Mouse (Mus musculus): Measurements from ENCODE around the gene Cpne6. TPM values are rescaled to one million over a fixed set of nuclear protein-coding genes. Genes with fewer than 3 reads are reported as not detected.
A peak's percentile ranks its signal among the peaks of the same experiment; 100 is the strongest.

Gene Cpne6
- total and polyA plus RNA-seq, 3 experiments, result not detected

DNA sequence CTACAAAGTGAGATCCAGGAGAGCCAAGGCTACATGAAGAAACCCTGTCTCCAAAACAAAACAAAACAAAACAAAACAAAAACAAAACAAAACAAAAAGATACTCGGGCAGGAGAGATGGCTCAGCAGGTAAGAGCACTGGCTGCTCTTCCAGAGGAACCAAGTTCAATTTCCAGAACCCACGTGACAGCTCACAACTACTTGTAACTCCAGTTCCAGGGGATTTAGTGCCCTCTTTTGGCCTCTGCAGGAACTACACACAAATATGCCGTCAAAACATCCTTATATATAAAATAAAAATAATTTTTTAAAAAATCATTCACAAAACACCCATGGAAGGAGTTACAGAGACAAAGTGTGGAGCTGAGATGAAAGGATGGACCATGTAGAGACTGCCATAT is 17.7 kb downstream of the Cpne6 start (continued):
- TF ChIP-seq CHD1 (IDR thresholded peaks at IDR 0.05; ENCODE audit: low read depth, low read length), result no peak

- no peak for DNase-seq (ENCODE audit: extremely low read depth)
- H3K9ac ChIP-seq (ENCODE audit: insufficient read depth, low read depth), result no peak overlapping the region
- no peaks in the 10 kb centered on the region for H3K27me3 ChIP-seq (replicated peaks)
- H3K9me3 ChIP-seq (replicated peaks; ENCODE audit: low read length), result no peaks in the 10 kb centered on the region
- H3K4me1 ChIP-seq (ENCODE audit: control insufficient read depth in 1 of 2, insufficient read depth in 2 of 2), result peaks cover 12 to 15% of the 10 kb centered on the region in 2 experiments
- no peak overlapping the region for H3K4me2 ChIP-seq (ENCODE audit: insufficient read depth, low read depth, poor library complexity, severe bottlenecking)
- H3K79me2 ChIP-seq (replicated peaks; ENCODE audit: control insufficient read depth, extremely low read depth, insufficient read depth, poor library complexity, severe bottlenecking), result peaks cover 9% of the 10 kb centered on the region
- H3K36me3 ChIP-seq (replicated peaks in 1 of 2; ENCODE audit: control insufficient read depth in 1 of 2, insufficient read depth in 1 of 2, low read length in 1 of 2), result peaks cover 0 to 2% of the 10 kb centered on the region in 2 experiments
- TF ChIP-seq TCF12 (IDR thresholded peaks at IDR 0.05; ENCODE audit: low read depth, low read length), result 0 out of 2 replicates have a peak, but pooled peaks have one; percentile 13
- no peak for TF ChIP-seq MAFK (IDR thresholded peaks at IDR 0.05; ENCODE audit: insufficient replicate concordance, low read length)
- TF ChIP-seq SMC3 (IDR thresholded peaks at IDR 0.05; ENCODE audit: low read depth, low read length), result peak; percentile 77
- 0 out of 2 replicates have a peak, but pooled peaks have one; percentile 28 for TF ChIP-seq MEF2A (IDR thresholded peaks at IDR 0.05; ENCODE audit: borderline replicate concordance, low read depth, low read length)
- no peak for TF ChIP-seq MAZ (IDR thresholded peaks at IDR 0.05; ENCODE audit: low read depth, low read length)
- TF ChIP-seq IRF4 (IDR thresholded peaks at IDR 0.05; ENCODE audit: low read depth, low read length), result 0 out of 2 replicates have a peak, but pooled peaks have one; percentile 13
- TF ChIP-seq CTCF (conservative IDR thresholded peaks at IDR 0.05 in 1 of 2, IDR thresholded peaks at IDR 0.05 in 1 of 2; ENCODE audit: low read depth in 2 of 2, low read length in 2 of 2), result peak; percentile 64 to 82
- no peak for TF ChIP-seq MXI1 (IDR thresholded peaks at IDR 0.05; ENCODE audit: low read depth, low read length)
- no peak for TF ChIP-seq POLR2AphosphoS2 (IDR thresholded peaks at IDR 0.05; ENCODE audit: low read depth, low read length)
- peak; percentile 55 for TF ChIP-seq RAD21 (IDR thresholded peaks at IDR 0.05; ENCODE audit: low read depth, low read length)
- no peak for TF ChIP-seq ETS1 (conservative IDR thresholded peaks at IDR 0.05; ENCODE audit: low read depth, low read length)
- TF ChIP-seq MYC (IDR thresholded peaks at IDR 0.05; ENCODE audit: low read depth, low read length), result no peak
- H3K4me3 ChIP-seq (replicated peaks in 1 of 3; ENCODE audit: low read depth in 2 of 3, low read length in 2 of 3, poor library complexity in 1 of 3), result no peak overlapping the region
- in situ Hi-C loops (cut with MboI; ENCODE audit: low pct_ligation_motif_present, low pct_unique_long_range_greater_than_20kb, low sequenced_read_pairs), result loop anchor here (5.0 to 10.0 kb wide), 2 partner anchors 34 to 261 kb away; no protein-coding TSS in a partner anchor
- no peak overlapping the region for H3K27ac ChIP-seq (ENCODE audit: insufficient read depth, low read depth)
- dilution Hi-C loops (cut with MboI; ENCODE audit: extremely low pct_ligation_motif_present, extremely low pct_unique_long_range_greater_than_20kb, low sequenced_read_pairs), result no loop called here
These were observed 26.0 kb downstream of the Cpne6 start for GRCm38 (mm10) chr14:55536116-55536745.

GRCm38 (mm10) chr14:55540067-55540786 is 30.0 kb downstream of the Cpne6 start, which contains the start of gene Pck2:
TSS of gene Pck2 (plus strand) at chr14:55540266.
- Histone ChIP-seq H3K36me3 (replicated peaks in 1 of 2; ENCODE audit: control insufficient read depth in 1 of 2, insufficient read depth in 1 of 2, low read length in 1 of 2) (peaks cover 35 to 39% of the 10 kb centered on the region in 2 experiments), H3K27ac (ENCODE audit: insufficient read depth, low read depth) (peak within 1 kb of the TSS; percentile 77), H3K27me3 (replicated peaks) (no peaks in the 10 kb centered on the region), H3K4me2 (ENCODE audit: insufficient read depth, low read depth, poor library complexity, severe bottlenecking) (peak within 1 kb of the TSS; percentile 92), H3K79me2 (replicated peaks; ENCODE audit: control insufficient read depth, extremely low read depth, insufficient read depth, poor library complexity, severe bottlenecking) (peaks cover 22% of the 10 kb centered on the region), H3K4me1 (ENCODE audit: control insufficient read depth in 1 of 2, insufficient read depth in 2 of 2) (peaks cover 15 to 44% of the 10 kb centered on the region in 2 experiments), H3K9me3 (replicated peaks; ENCODE audit: low read length) (no peaks in the 10 kb centered on the region), H3K9ac (ENCODE audit: insufficient read depth, low read depth) (peak within 1 kb of the TSS; percentile 97), H3K4me3 (replicated peaks in 1 of 3; ENCODE audit: low read depth in 2 of 3, low read length in 2 of 3, poor library complexity in 1 of 3) (peak within 1 kb of the TSS; percentile 83 to 93 (median 87))
- in situ Hi-C loops (cut with MboI; ENCODE audit: low pct_ligation_motif_present, low pct_unique_long_range_greater_than_20kb, low sequenced_read_pairs) (no loop called here), dilution Hi-C loops (cut with MboI; ENCODE audit: extremely low pct_ligation_motif_present, extremely low pct_unique_long_range_greater_than_20kb, low sequenced_read_pairs) (no loop called here)
- DNase-seq (ENCODE audit: extremely low read depth), result peak; percentile 98
- no peak; the same call in none of the 2 replicates for TF ChIP-seq MEF2A (IDR thresholded peaks at IDR 0.05; ENCODE audit: borderline replicate concordance, low read depth, low read length)
- TF ChIP-seq NRF1 (IDR thresholded peaks at IDR 0.05; ENCODE audit: low read depth, low read length), result peak; percentile 43; the same call in 1 of the 2 replicates
- TF ChIP-seq USF1 (IDR thresholded peaks at IDR 0.05; ENCODE audit: low read depth, low read length), result no peak
- TF ChIP-seq POLR2AphosphoS2 (IDR thresholded peaks at IDR 0.05; ENCODE audit: low read depth, low read length), result peak; percentile 32; the same call in 1 of the 2 replicates
- no peak for TF ChIP-seq USF2 (conservative IDR thresholded peaks at IDR 0.05; ENCODE audit: low read depth, low read length)
- TF ChIP-seq MXI1 (IDR thresholded peaks at IDR 0.05; ENCODE audit: low read depth, low read length), result peak; percentile 37; the same call in 1 of the 2 replicates
- no peak; the same call in 1 of the 2 replicates for TF ChIP-seq ELF1 (IDR thresholded peaks at IDR 0.05; ENCODE audit: low read depth, low read length)
- no peak for TF ChIP-seq CTCF (conservative IDR thresholded peaks at IDR 0.05 in 1 of 2, IDR thresholded peaks at IDR 0.05 in 1 of 2; ENCODE audit: low read depth in 2 of 2, low read length in 2 of 2)
- TF ChIP-seq MAX (IDR thresholded peaks at IDR 0.05; ENCODE audit: low read length), result peak; percentile 95
- peak; percentile 62 for TF ChIP-seq TCF12 (IDR thresholded peaks at IDR 0.05; ENCODE audit: low read depth, low read length)
- TF ChIP-seq UBTF (IDR thresholded peaks at IDR 0.05; ENCODE audit: low read depth, low read length), result no peak
- peak; percentile 81 for TF ChIP-seq ZMIZ1 (IDR thresholded peaks at IDR 0.05; ENCODE audit: low read depth, low read length)
- no peak for TF ChIP-seq BHLHE40 (IDR thresholded peaks at IDR 0.05; ENCODE audit: low read depth, low read length)
- 0 out of 2 replicates have a peak, but pooled peaks have one; percentile 36 for TF ChIP-seq JUND (conservative IDR thresholded peaks at IDR 0.05; ENCODE audit: low read depth, low read length)
- peak; percentile 59; the same call in 1 of the 2 replicates for TF ChIP-seq HCFC1 (IDR thresholded peaks at IDR 0.05; ENCODE audit: low read depth, low read length)
- TF ChIP-seq EP300 (IDR thresholded peaks at IDR 0.05; ENCODE audit: low read length), result no peak
- TF ChIP-seq GABPA (IDR thresholded peaks at IDR 0.05; ENCODE audit: insufficient replicate concordance, low read depth, low read length), result no peak
- TF ChIP-seq MYC (IDR thresholded peaks at IDR 0.05; ENCODE audit: low read depth, low read length), result peak; percentile 99
- no peak for TF ChIP-seq SMC3 (IDR thresholded peaks at IDR 0.05; ENCODE audit: low read depth, low read length)
- no peak for TF ChIP-seq MAFK (IDR thresholded peaks at IDR 0.05; ENCODE audit: insufficient replicate concordance, low read length)
